Mouse (Mus musculus) T-helper 1 cell (primary cell): ENCODE data around the gene Relch.

ENCODE experiments used
- in situ Hi-C: fragments of 300-600 bp; cut with MboI, MseI; formaldehyde crosslinking; loops from one replicate; pipeline ENCODE4 v1.15.1; 2025; ENCODE audit warnings: high pct_unique_total_duplicates

Gene Relch

GRCm38 (mm10) chr1:105790103-105790502 lies 126.4 kb downstream of the Relch start:
- in situ Hi-C loops: no loop called here

DNA sequence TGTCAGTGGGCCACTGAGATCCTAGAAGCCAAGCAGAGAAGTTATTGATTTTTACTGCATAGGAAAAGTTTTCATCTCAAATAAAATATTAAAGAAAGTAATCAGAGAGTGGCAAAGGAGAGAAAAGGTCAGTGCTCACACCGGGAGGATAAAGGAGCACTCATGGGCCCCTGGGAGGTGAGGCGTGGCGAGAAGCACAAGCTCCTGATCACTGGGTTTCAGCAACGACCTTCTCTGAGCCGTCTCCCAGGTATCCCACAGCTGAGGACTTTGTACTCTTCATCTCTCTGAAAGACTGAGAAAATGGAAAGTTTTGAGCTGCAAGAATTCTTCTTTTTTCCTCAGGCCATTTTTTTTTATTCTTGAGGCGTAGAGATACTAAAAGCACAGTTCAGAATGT lies 131.0 kb downstream of the Relch start:
- in situ Hi-C loops: no loop called here

DNA sequence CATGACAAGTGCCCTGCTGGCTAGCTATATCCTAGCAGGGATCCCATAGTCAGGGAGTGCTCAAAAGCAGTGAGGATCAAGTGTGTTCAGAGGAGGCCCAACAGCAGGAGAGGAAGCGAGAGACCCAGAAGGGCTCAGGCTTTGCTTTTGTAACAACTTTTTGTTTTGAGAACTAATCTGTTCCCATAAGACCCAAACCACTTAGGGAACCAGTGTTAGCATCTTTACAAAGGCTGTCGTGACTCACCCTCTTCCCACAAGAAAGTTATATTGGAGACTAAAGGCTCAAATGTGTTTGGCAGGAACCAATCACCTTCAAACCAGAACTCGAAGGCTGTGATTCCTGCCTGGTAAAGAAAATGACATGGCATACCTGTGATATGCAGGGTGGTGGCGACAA lies 132.0 kb downstream of the Relch start:
- in situ Hi-C loops: no loop called here

DNA sequence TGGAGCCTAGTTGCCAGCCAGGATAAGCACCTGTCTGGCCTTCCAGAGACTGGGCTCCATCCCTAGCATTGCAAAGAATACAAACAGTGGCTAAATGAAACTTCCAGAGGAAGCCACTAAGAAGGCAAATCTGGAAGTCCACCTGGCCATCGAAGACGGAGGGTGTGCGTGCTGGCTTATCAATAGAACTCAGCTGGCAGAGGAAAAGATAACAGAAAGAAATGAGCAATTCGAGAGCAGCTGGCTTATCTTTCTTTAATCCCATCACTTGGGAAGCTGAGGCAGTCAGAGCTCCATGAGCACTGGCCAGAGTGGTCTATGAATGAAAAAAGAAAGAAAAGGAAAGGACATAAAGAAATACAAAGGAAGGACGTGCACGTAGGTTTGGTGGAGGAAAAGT lies 136.9 kb downstream of the Relch start:
- in situ Hi-C loops: no loop called here

GRCm38 (mm10) chr1:105801252-105801651 lies 137.6 kb downstream of the Relch start:
- in situ Hi-C loops: no loop called here

DNA sequence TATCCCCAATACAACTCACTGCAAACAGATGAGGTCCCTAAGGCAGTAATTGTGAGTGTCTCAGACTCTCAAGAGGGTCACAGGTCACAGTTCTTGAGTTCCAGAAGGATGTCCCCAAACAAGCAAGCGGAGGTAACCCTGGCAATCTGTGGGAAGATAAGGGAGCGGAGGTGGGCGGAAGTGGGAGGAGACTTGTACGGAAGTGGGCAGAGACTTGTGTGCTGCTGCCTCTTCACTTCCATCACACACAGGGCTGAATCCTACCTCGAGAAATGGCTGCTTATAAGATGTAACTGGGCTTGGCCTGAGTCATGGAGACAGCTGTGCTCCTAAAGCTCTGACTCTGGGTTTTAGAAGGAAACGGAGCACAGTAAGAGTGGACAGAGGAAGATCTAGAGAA lies 139.3 kb downstream of the Relch start:
- in situ Hi-C loops: no loop called here

DNA sequence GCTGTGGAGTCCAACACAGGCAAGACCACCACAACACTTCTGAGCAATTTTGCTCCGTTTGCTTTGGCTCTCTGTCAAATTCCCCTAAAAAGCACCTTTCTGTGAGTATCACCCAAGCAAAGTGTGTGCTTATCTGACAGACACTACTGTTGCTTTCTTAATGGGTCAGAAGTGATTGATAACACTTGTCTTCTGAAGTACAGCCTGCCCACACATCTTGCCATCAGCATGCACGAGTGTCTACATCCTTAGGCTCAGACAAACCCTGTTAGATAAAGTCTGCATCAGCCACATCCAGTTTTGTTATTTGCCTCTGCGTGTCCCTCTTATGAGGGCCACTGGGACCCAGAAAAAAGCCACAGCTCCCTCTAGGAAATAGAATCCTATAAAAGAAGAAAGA lies 140.6 kb downstream of the Relch start:
- in situ Hi-C loops: no loop called here
